Mouse (Mus musculus): Measurements from ENCODE around the gene Fbxo8. TPM values are rescaled to one million over a fixed set of nuclear protein-coding genes. Genes with fewer than 3 reads are reported as not detected.
A peak's percentile ranks its signal among the peaks of the same experiment; 100 is the strongest.

Gene Fbxo8
- 36.4 and 43.2 TPM in 2 replicates for polyA plus RNA-seq (2012; rRNA removed)

GRCm38 (mm10) chr8:56550558-56551360 is at the start of gene Fbxo8, which contains the start of gene Cep44:
Gene Fbxo8 (plus strand): TSS chr8:56551090.
Gene Cep44 (minus strand): TSS chr8:56551047.
- DNase-seq (ENCODE audit: extremely low spot score in 1 of 2, low spot score in 1 of 2), result peak; percentile 67 to 85

- no peak for DNase-seq (ENCODE audit: extremely low spot score in 1 of 2, low spot score in 1 of 2)
These were observed 49.0 kb upstream of the Fbxo8 start for GRCm38 (mm10) chr8:56501911-56502310.

- no peak for DNase-seq (ENCODE audit: extremely low spot score in 1 of 2, low spot score in 1 of 2)
These were observed 42.5 kb upstream of the Fbxo8 start for GRCm38 (mm10) chr8:56508318-56508951.

- no peak for DNase-seq (ENCODE audit: extremely low spot score in 1 of 2, low spot score in 1 of 2)
These were observed 41.9 kb upstream of the Fbxo8 start for GRCm38 (mm10) chr8:56508952-56509479.

GRCm38 (mm10) chr8:56518848-56519247 is 32.0 kb upstream of the Fbxo8 start:
- DNase-seq (ENCODE audit: extremely low spot score in 1 of 2, low spot score in 1 of 2), result no peak

GRCm38 (mm10) chr8:56520249-56520648 is 30.6 kb upstream of the Fbxo8 start:
- no peak for DNase-seq (ENCODE audit: extremely low spot score in 1 of 2, low spot score in 1 of 2)

- no peak for DNase-seq (ENCODE audit: extremely low spot score in 1 of 2, low spot score in 1 of 2)
These were observed 29.8 kb upstream of the Fbxo8 start for GRCm38 (mm10) chr8:56521051-56521450.

- no peak for DNase-seq (ENCODE audit: extremely low spot score in 1 of 2, low spot score in 1 of 2)
These were observed 22.0 kb upstream of the Fbxo8 start for GRCm38 (mm10) chr8:56528869-56529268.

- peak in 1 of 2 experiments; percentile 77 for DNase-seq (ENCODE audit: extremely low spot score in 1 of 2, low spot score in 1 of 2)
These were observed 20.5 kb upstream of the Fbxo8 start for GRCm38 (mm10) chr8:56530359-56530758.

GRCm38 (mm10) chr8:56540706-56541105 is 10.2 kb upstream of the Fbxo8 start:
- no peak for DNase-seq (ENCODE audit: extremely low spot score in 1 of 2, low spot score in 1 of 2)

GRCm38 (mm10) chr8:56547866-56548265 is 3.0 kb upstream of the Fbxo8 start:
- DNase-seq (ENCODE audit: extremely low spot score in 1 of 2, low spot score in 1 of 2), result no peak

- peak; percentile 92 to 95 for DNase-seq (ENCODE audit: extremely low spot score in 1 of 2, low spot score in 1 of 2)
These were observed 517 bp downstream of the Fbxo8 start for GRCm38 (mm10) chr8:56551361-56551852.

- DNase-seq (ENCODE audit: extremely low spot score in 1 of 2, low spot score in 1 of 2), result no peak
These were observed 1.2 kb downstream of the Fbxo8 start for GRCm38 (mm10) chr8:56552045-56552444.

GRCm38 (mm10) chr8:56552551-56553103 is 1.7 kb downstream of the Fbxo8 start:
- DNase-seq (ENCODE audit: extremely low spot score in 1 of 2, low spot score in 1 of 2), result no peak

- no peak for DNase-seq (ENCODE audit: extremely low spot score in 1 of 2, low spot score in 1 of 2)
These were observed 13.6 kb downstream of the Fbxo8 start for GRCm38 (mm10) chr8:56564399-56565047.

- DNase-seq (ENCODE audit: extremely low spot score in 1 of 2, low spot score in 1 of 2), result no peak
These were observed 16.0 kb downstream of the Fbxo8 start for GRCm38 (mm10) chr8:56566856-56567255.

GRCm38 (mm10) chr8:56580918-56581317 is 30.0 kb downstream of the Fbxo8 start:
- no peak for DNase-seq (ENCODE audit: extremely low spot score in 1 of 2, low spot score in 1 of 2)

- DNase-seq (ENCODE audit: extremely low spot score in 1 of 2, low spot score in 1 of 2), result peak in 1 of 2 experiments; percentile 13
These were observed 32.0 kb downstream of the Fbxo8 start for GRCm38 (mm10) chr8:56582841-56583240.

- no peak for DNase-seq (ENCODE audit: extremely low spot score in 1 of 2, low spot score in 1 of 2)
These were observed 38.1 kb downstream of the Fbxo8 start for GRCm38 (mm10) chr8:56589004-56589403.

GRCm38 (mm10) chr8:56591084-56591483 is 40.2 kb downstream of the Fbxo8 start:
- DNase-seq (ENCODE audit: extremely low spot score in 1 of 2, low spot score in 1 of 2), result no peak

GRCm38 (mm10) chr8:56591502-56591901 is 40.6 kb downstream of the Fbxo8 start:
- DNase-seq (ENCODE audit: extremely low spot score in 1 of 2, low spot score in 1 of 2), result no peak
